Mouse (Mus musculus): Measurements from ENCODE around the gene Gng7. TPM values are rescaled to one million over a fixed set of nuclear protein-coding genes. Genes with fewer than 3 reads are reported as not detected.

Gng7 gene
- polyA plus RNA-seq, 1 experiment from 2014 or later: 6.3 TPM

- H3K27ac ChIP-seq: no peak overlapping the region
- no peak for DNase-seq (ENCODE audit: extremely low spot score, low spot score)
- 90% methylated on average over 2 of the region's 2 CpGs for WGBS
- peaks cover 4% of the 10 kb centered on the region for H3K27me3 ChIP-seq (ENCODE audit: poor library complexity, severe bottlenecking)
- H3K36me3 ChIP-seq (replicated peaks): peaks cover 64% of the 10 kb centered on the region
- peaks cover 28% of the 10 kb centered on the region for H3K4me1 ChIP-seq
- H3K9me3 ChIP-seq: no peaks in the 10 kb centered on the region
- no peak overlapping the region for H3K4me3 ChIP-seq
These were observed 99.5 kb downstream of the Gng7 start for GRCm38 (mm10) chr10:80915260-80915659.

DNA sequence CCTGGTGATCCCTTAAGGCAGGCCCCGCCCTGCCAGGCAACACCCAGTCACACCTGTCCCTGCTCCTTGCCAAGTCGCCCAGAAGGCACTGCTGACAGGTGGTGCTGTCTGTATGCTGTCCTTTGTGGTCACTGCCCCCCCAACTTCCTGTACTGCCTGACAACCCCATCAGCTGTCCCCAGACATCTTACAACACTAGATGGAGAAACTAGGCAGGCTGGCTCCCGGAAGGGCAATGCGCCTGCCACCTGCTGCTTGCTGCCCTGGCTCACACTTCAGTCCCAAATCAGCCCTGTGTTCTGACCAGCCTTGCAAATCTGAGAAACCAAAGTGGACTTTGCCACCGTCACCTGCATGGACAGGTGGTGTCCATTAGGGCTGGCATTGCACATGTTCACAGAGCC is 100.5 kb downstream of the Gng7 start:
- Histone ChIP-seq H3K4me3 (no peak overlapping the region), H3K27ac (no peak overlapping the region), H3K27me3 (ENCODE audit: poor library complexity, severe bottlenecking) (peaks cover 3% of the 10 kb centered on the region), H3K36me3 (replicated peaks) (peaks cover 74% of the 10 kb centered on the region), H3K4me1 (peaks cover 28% of the 10 kb centered on the region), H3K9me3 (no peaks in the 10 kb centered on the region)
- WGBS: 93% methylated on average over 5 of the region's 5 CpGs
- no peak for DNase-seq (ENCODE audit: extremely low spot score, low spot score)

DNA sequence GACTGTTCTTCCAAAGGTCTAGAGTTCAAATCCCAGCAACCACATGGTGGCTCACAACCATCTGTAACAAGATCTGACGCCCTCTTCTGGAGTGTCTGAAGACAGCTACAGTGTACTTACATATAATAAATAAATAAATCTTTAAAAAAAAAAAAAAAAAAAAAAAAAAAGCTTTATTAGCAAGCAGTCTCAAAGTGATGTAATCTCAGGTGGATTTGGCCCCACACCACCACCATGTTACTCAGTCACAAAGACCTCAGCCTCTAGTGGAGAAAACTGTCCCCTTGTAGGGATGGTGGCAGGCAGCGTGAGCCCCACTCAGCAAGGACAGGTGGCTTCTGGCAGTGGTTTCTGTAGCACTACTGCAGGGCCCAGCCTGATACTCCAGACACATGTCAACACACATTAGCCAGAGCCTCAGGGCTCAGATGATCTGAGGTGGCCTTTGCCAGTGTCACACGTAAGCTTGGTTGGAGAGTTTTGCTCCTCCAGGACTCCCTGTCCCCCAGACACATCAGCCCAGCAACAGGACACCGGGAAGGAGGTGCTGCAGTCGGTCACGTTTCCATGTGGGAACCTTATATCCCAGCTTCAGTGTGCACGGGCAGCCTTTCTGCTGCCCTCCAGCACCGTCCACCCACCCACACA is 101.3 kb downstream of the Gng7 start:
- no peak overlapping the region for H3K27ac ChIP-seq
- peaks cover 81% of the 10 kb centered on the region for H3K36me3 ChIP-seq (replicated peaks)
- WGBS: 93% methylated on average over 7 of the region's 8 CpGs
- peaks cover 26% of the 10 kb centered on the region for H3K4me1 ChIP-seq
- no peaks in the 10 kb centered on the region for H3K27me3 ChIP-seq (ENCODE audit: poor library complexity, severe bottlenecking)
- no peak for DNase-seq (ENCODE audit: extremely low spot score, low spot score)
- H3K9me3 ChIP-seq: no peaks in the 10 kb centered on the region
- no peak overlapping the region for H3K4me3 ChIP-seq

GRCm38 (mm10) chr10:80911891-80912290 is 102.9 kb downstream of the Gng7 start:
- no peak for DNase-seq (ENCODE audit: extremely low spot score, low spot score)

GRCm38 (mm10) chr10:80911354-80911753 is 103.4 kb downstream of the Gng7 start:
- no peak overlapping the region for H3K27ac ChIP-seq
- WGBS: 96% methylated on average over 4 of the region's 4 CpGs
- peaks cover 7% of the 10 kb centered on the region for H3K4me1 ChIP-seq
- peaks cover 98% of the 10 kb centered on the region for H3K36me3 ChIP-seq (replicated peaks)
- no peaks in the 10 kb centered on the region for H3K9me3 ChIP-seq
- DNase-seq (ENCODE audit: extremely low spot score, low spot score): no peak
- no peaks in the 10 kb centered on the region for H3K27me3 ChIP-seq (ENCODE audit: poor library complexity, severe bottlenecking)
- H3K4me3 ChIP-seq: no peak overlapping the region

More at GRCm38 (mm10) chr10:80911891-80912290, 102.9 kb downstream of the Gng7 start:
- Histone ChIP-seq H3K4me1 (peaks cover 12% of the 10 kb centered on the region), H3K9me3 (no peaks in the 10 kb centered on the region), H3K27ac (no peak overlapping the region), H3K36me3 (replicated peaks) (peaks cover 97% of the 10 kb centered on the region), H3K27me3 (ENCODE audit: poor library complexity, severe bottlenecking) (no peaks in the 10 kb centered on the region), H3K4me3 (no peak overlapping the region)

GRCm38 (mm10) chr10:80909375-80910162 is 105.2 kb downstream of the Gng7 start:
- no peak for DNase-seq (ENCODE audit: extremely low spot score, low spot score)
- Histone ChIP-seq H3K27ac (no peak overlapping the region), H3K36me3 (replicated peaks) (peaks cover 98% of the 10 kb centered on the region), H3K4me3 (no peak overlapping the region), H3K27me3 (ENCODE audit: poor library complexity, severe bottlenecking) (no peaks in the 10 kb centered on the region), H3K9me3 (no peaks in the 10 kb centered on the region), H3K4me1 (no peaks in the 10 kb centered on the region)
- 94% methylated on average over 22 of the region's 22 CpGs for WGBS

GRCm38 (mm10) chr10:80904709-80905108 is 110.0 kb downstream of the Gng7 start:
- no peak for DNase-seq (ENCODE audit: extremely low spot score, low spot score)
- Histone ChIP-seq H3K4me3 (no peak overlapping the region), H3K27me3 (ENCODE audit: poor library complexity, severe bottlenecking) (no peaks in the 10 kb centered on the region), H3K9me3 (no peaks in the 10 kb centered on the region), H3K36me3 (replicated peaks) (peaks cover 85% of the 10 kb centered on the region), H3K4me1 (peaks cover 8% of the 10 kb centered on the region), H3K27ac (no peak overlapping the region)
- 95% methylated on average over 11 of the region's 11 CpGs for WGBS

DNA sequence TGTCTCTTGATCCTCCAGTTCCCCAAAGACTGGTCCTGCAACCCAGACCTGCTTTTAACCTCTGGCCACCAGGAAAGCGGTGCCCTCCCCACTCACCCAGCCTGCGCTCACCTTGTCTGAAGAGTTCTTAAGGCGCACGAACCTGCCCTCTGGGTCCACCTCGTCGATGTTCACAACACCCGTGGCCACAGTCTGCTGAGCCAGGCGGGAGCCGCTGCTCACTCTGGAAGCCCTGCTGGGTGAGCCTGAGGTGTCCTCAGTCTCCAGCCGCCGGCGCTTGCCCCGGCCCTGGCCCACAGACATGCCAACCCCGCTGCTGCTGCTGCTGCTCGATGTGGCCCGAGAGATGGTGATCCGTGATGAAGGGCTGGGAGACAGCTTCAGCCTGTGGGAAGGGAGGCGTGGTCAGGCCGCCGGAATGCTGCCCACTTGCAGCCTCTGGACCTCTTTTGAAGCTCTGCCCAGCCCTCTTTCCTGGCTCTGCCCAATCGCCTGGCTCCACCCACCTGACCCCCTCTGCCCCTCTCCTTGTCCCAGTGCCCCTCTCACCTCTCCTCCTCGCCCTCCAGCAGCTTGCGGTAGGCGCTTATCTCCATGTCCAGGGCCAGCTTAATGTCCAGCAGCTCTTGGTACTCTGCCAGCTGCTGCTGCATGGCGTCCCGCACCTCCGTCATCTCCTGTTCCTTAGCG is 110.6 kb downstream of the Gng7 start:
- no peak for DNase-seq (ENCODE audit: extremely low spot score, low spot score)
- no peaks in the 10 kb centered on the region for H3K27me3 ChIP-seq (ENCODE audit: poor library complexity, severe bottlenecking)
- 91% methylated on average over 28 of the region's 28 CpGs for WGBS
- no peak overlapping the region for H3K27ac ChIP-seq
- no peak overlapping the region for H3K4me3 ChIP-seq
- peaks cover 13% of the 10 kb centered on the region for H3K4me1 ChIP-seq
- no peaks in the 10 kb centered on the region for H3K9me3 ChIP-seq
- H3K36me3 ChIP-seq (replicated peaks): peaks cover 85% of the 10 kb centered on the region

GRCm38 (mm10) chr10:80903282-80903681 is 111.5 kb downstream of the Gng7 start:
- DNase-seq (ENCODE audit: extremely low spot score, low spot score): no peak
- 93% methylated on average over 10 of the region's 10 CpGs for WGBS
- Histone ChIP-seq H3K4me1 (peaks cover 22% of the 10 kb centered on the region), H3K9me3 (no peaks in the 10 kb centered on the region), H3K27me3 (ENCODE audit: poor library complexity, severe bottlenecking) (peaks cover 2% of the 10 kb centered on the region; the same call in 1 of the 2 replicates), H3K4me3 (no peak overlapping the region), H3K36me3 (replicated peaks) (peaks cover 85% of the 10 kb centered on the region), H3K27ac (no peak overlapping the region)

DNA sequence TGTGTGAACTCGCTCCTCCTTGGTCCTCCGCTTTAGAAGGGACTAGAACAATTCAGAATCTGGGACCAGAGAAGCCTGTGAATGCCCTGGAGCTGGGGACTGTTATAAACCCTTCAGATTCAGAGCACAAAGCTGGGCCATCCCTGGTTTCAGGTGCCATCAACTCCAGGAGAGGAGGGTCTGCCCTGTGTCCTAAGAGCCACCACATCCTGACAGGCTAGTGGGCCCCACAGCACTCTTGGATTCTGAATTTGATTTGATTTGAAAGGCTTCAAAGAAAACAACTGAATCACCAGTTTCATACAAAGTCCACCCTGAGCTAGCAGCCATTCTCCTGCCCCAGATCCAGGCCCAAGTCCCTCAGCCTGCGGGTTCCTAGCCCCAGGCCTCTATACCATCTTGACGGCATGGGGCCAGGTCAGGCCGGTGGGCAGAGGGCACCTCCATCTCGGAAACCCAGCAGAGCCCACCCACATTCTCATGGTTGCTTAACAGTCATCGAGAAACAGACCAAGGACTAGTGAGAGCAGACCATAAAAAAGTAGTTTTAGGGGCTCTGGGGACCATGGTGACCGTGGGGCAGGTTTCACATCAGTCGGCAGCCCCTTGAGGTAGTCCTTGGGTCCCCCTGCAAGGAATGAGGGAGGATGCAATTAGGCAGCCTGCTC is 112.3 kb downstream of the Gng7 start:
- no peaks in the 10 kb centered on the region for H3K9me3 ChIP-seq
- H3K27me3 ChIP-seq (ENCODE audit: poor library complexity, severe bottlenecking): peaks cover 11% of the 10 kb centered on the region
- H3K36me3 ChIP-seq (replicated peaks): peaks cover 85% of the 10 kb centered on the region
- WGBS: 97% methylated on average over 9 of the region's 9 CpGs
- DNase-seq (ENCODE audit: extremely low spot score, low spot score): no peak
- peaks cover 30% of the 10 kb centered on the region for H3K4me1 ChIP-seq
- H3K27ac ChIP-seq: no peak overlapping the region
- no peak overlapping the region for H3K4me3 ChIP-seq

DNA sequence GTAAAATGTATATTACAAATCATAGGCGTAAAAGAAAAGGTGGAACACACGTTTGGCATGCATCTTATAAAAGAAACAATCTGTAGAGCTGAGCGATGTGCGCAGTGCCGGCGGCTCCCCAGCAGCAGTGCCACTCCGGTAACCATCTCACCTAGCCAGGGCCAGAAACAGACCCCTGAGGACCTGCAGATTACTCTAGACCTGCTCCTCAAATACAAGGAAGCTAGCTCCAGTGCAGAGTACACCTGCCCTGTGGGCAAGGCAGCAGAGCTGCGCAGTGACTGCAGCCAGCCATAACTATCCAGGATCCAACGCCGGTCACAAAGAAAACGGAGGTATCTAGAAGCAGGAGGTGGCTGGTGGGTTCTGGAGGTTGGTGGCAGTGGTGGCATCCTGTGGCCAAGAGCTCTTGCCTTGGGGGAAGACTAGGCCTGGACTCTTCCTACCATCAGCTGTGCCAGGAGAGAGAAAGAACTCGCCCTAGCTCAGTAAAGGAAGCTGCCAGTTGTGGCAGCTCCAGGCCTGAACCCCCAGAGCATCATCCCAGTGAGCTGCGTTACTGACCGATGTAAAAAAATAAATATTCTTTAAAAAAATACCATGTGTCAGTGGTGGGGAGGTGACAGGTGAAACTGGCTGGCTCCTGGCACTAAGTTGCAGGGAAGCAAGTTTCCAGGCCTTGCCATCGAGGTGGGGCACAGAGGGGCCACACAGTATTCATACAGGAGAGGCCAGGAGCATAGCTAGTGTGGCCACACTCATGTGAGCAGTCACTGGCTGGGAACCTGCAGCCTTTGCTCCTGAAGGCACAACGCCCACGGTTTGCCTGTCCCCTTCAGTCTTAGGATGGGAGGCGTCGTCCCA is 113.1 kb downstream of the Gng7 start:
- Histone ChIP-seq H3K36me3 (replicated peaks) (peaks cover 80% of the 10 kb centered on the region), H3K27me3 (ENCODE audit: poor library complexity, severe bottlenecking) (peaks cover 12% of the 10 kb centered on the region), H3K9me3 (no peaks in the 10 kb centered on the region), H3K4me1 (peaks cover 30% of the 10 kb centered on the region), H3K27ac (peak overlapping the region; percentile 91; the same call in 1 of the 2 replicates), H3K4me3 (peak overlapping the region; percentile 78; the same call in 1 of the 2 replicates)
- WGBS: 89% methylated on average over 19 of the region's 19 CpGs
- no peak for DNase-seq (ENCODE audit: extremely low spot score, low spot score)

All from forebrain, embryonic 10.5 days (tissue).